Mouse (Mus musculus) CH12.LX (cell line): ENCODE data around the gene Sf3a2.

Source experiments
- BHLHE40 ChIP-seq: IDR thresholded peaks from 2 replicates; pipeline ENCODE4 v1.6.1; 2011; ENCODE audit warnings: mild to moderate bottlenecking, low read depth, low read length, improper control_type of control experiment
- CHD2 ChIP-seq: IDR thresholded peaks from 2 replicates; pipeline ENCODE4 v1.6.1; 2011; ENCODE audit warnings: low read length, improper control_type of control experiment
- CTCF ChIP-seq, 2 experiments: IDR thresholded peaks in 1 of 2; conservative IDR thresholded peaks in 1 of 2; 2 replicates each; pipeline ENCODE4 v1.5.1; 2011 to 2012; ENCODE audit warnings: low read depth in 2 of 2, low read length in 2 of 2, improper control_type of control experiment in 1 of 2, inconsistent platforms in 1 of 2, mild to moderate bottlenecking in 1 of 2, moderate library complexity in 1 of 2
- EP300 ChIP-seq: IDR thresholded peaks from 2 replicates; pipeline ENCODE4 v1.6.1; 2011; ENCODE audit warnings: low read length, improper control_type of control experiment
- IRF4 ChIP-seq: IDR thresholded peaks from 2 replicates; pipeline ENCODE4 v1.6.1; 2014; ENCODE audit warnings: low read depth, mild to moderate bottlenecking, inconsistent platforms, low read length, improper control_type of control experiment
- MAX ChIP-seq: IDR thresholded peaks from 2 replicates; pipeline ENCODE4 v1.6.1; 2011; ENCODE audit warnings: low read length, improper control_type of control experiment
- POLR2A ChIP-seq: IDR thresholded peaks from 2 replicates; pipeline ENCODE4 v1.6.1; 2011; ENCODE audit warnings: low read depth, mild to moderate bottlenecking, improper control_type of control experiment, low read length
- RAD21 ChIP-seq: IDR thresholded peaks from 2 replicates; pipeline ENCODE4 v1.6.1; 2011; ENCODE audit warnings: low read depth, mild to moderate bottlenecking, low read length, improper control_type of control experiment, moderate library complexity
- SMC3 ChIP-seq: IDR thresholded peaks from 2 replicates; pipeline ENCODE4 v1.6.1; 2011; ENCODE audit warnings: low read depth, low read length, improper control_type of control experiment
- TCF12 ChIP-seq: IDR thresholded peaks from 2 replicates; pipeline ENCODE4 v1.6.1; 2014; ENCODE audit warnings: low read depth, mild to moderate bottlenecking, inconsistent platforms, low read length, improper control_type of control experiment

DNA sequence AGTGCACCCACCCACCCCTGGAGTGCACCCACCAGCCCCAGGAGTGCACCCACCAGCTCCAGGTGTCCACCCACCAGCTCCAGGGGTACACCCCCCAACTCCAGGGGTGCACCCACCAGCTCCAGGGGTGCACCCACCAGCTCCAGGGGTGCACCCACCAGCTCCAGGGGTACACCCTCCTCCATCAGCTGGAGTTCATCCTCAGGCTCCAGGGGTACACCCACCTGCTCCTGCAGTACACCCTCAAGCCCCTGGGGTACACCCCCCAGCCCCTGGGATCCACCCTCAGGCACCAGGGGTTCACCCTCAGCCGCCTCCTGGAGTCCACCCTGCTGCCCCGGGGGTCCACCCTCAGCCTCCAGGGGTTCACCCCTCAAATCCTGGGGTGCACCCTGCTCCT is 6.3 kb downstream of the Sf3a2 start:
- no peak for TF ChIP-seq CTCF (conservative IDR thresholded peaks at IDR 0.05 in 1 of 2, IDR thresholded peaks at IDR 0.05 in 1 of 2; ENCODE audit: low read depth in 2 of 2, low read length in 2 of 2)
- no peak for TF ChIP-seq IRF4
- TF ChIP-seq TCF12 = no peak
- no peak for TF ChIP-seq RAD21
- no peak for TF ChIP-seq POLR2A
- TF ChIP-seq BHLHE40 = no peak
- TF ChIP-seq MAX = no peak
- TF ChIP-seq EP300 = no peak
- TF ChIP-seq SMC3 = no peak
- TF ChIP-seq CHD2 = no peak
